Mouse (Mus musculus): ENCODE results near the gene Gm4737. TPM values are rescaled to one million over a fixed set of nuclear protein-coding genes. Genes with fewer than 3 reads are reported as not detected.

Gene Gm4737
- polyA plus RNA-seq, 1 experiment from 2014 or later = 3.2 TPM

DNA sequence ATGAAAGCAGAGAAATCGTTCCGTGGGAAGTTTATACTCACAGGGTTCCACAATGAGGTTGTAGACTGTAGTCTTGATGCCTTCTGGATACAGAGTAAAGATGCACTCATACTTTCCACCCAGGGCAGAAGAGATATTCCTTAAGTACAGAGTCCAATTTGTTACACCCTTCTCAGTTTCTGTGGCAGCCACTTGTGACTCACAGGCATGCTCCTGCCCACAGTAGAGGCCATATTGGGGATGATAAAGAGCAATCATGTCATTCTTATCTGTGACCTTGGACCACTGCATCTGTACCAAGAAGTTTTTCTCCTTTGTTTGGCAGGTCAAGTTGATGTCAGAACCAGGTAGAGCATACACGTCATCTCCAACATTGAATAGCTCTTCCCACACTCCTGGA is 37.2 kb downstream of the Gm4737 start:
- Histone ChIP-seq H3K27me3 (ENCODE audit: insufficient read depth, poor library complexity, severe bottlenecking) (no peaks in the 10 kb centered on the region), H3K4me1 (no peaks in the 10 kb centered on the region), H3K36me3 (no peaks in the 10 kb centered on the region), H3K27ac (no peak overlapping the region), H3K4me3 (no peak overlapping the region), H3K9me3 (no peaks in the 10 kb centered on the region)
- DNase-seq (ENCODE audit: low spot score) = no peak
- WGBS = 81% methylated on average over 3 of the region's 3 CpGs

- no peaks in the 10 kb centered on the region for H3K9me3 ChIP-seq
- H3K4me1 ChIP-seq = no peaks in the 10 kb centered on the region
- no peaks in the 10 kb centered on the region for H3K36me3 ChIP-seq
- no peak overlapping the region for H3K27ac ChIP-seq
- no peak for DNase-seq (ENCODE audit: low spot score)
- H3K27me3 ChIP-seq (ENCODE audit: insufficient read depth, poor library complexity, severe bottlenecking) = no peaks in the 10 kb centered on the region
- no peak overlapping the region for H3K4me3 ChIP-seq
- 51% methylated on average over 2 of the region's 2 CpGs for WGBS
These were observed 40.1 kb downstream of the Gm4737 start for GRCm38 (mm10) chr16:46114727-46115126.

DNA sequence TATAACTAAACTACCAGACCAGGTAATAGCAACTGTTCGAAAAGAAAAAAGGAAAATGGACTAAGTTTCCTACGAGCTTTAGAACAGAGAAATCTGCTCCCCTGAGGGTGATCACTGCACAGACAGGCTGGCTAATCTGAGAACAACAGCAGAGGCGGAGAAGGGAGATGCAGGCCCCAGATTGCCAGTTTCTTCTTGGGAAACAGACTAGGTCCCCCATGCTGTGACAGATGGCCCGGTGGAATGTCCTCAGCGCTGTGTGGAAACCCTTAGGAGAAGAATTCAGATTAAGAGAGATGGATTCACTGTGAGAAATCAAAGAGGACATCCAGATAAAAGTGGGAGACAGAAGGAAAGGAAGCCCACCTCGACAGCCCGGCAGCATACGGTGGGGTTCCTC is 45.3 kb downstream of the Gm4737 start:
- Histone ChIP-seq H3K27ac (no peak overlapping the region), H3K9me3 (no peaks in the 10 kb centered on the region), H3K4me1 (no peaks in the 10 kb centered on the region), H3K4me3 (no peak overlapping the region), H3K27me3 (ENCODE audit: insufficient read depth, poor library complexity, severe bottlenecking) (no peaks in the 10 kb centered on the region), H3K36me3 (no peaks in the 10 kb centered on the region)
- no peak for DNase-seq (ENCODE audit: low spot score)
- 23% methylated on average over 8 of the region's 8 CpGs for WGBS

GRCm38 (mm10) chr16:46107431-46107830 is 47.4 kb downstream of the Gm4737 start:
- H3K36me3 ChIP-seq = no peaks in the 10 kb centered on the region
- 61% methylated on average over 4 of the region's 4 CpGs for WGBS
- DNase-seq (ENCODE audit: low spot score) = no peak
- no peak overlapping the region for H3K4me3 ChIP-seq
- H3K27ac ChIP-seq = no peak overlapping the region
- no peaks in the 10 kb centered on the region for H3K27me3 ChIP-seq (ENCODE audit: insufficient read depth, poor library complexity, severe bottlenecking)
- no peaks in the 10 kb centered on the region for H3K9me3 ChIP-seq
- no peaks in the 10 kb centered on the region for H3K4me1 ChIP-seq

DNA sequence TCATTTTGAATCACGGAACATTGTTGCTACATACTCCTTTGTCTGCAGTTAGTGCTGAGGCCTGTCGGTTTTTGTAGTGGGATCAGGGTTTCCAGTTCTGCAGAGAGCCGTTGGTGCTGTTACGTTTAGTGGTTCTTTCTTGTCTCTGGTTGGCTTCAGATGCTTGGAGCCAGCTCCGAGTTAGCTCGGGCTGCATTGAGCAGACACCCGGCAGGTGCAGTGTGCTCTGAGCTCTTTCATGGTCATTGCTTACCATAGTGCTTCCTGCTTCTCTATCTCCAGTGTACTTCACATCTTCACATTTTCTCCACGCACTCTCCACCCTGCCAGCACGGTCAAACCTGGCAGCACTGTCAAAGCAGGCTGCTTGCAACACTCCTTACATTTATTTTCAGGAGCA is 50.4 kb downstream of the Gm4737 start:
- WGBS = 65% methylated on average over 9 of the region's 9 CpGs
- DNase-seq (ENCODE audit: low spot score) = no peak
- no peaks in the 10 kb centered on the region for H3K27me3 ChIP-seq (ENCODE audit: insufficient read depth, poor library complexity, severe bottlenecking)
- no peak overlapping the region for H3K27ac ChIP-seq
- no peaks in the 10 kb centered on the region for H3K4me1 ChIP-seq
- H3K9me3 ChIP-seq = no peaks in the 10 kb centered on the region
- H3K4me3 ChIP-seq = no peak overlapping the region
- H3K36me3 ChIP-seq = no peaks in the 10 kb centered on the region

Other genes with a start within 250 kb of the Gm4737 start
- gene Phldb2, start 201.5 kb downstream of the Gm4737 start, polyA plus RNA-seq (2016; fragmentation: Nextera tagmentation; extraction: Ambion mirVana) = 42.1 and 45.8 TPM in 2 replicates
- gene Plcxd2, start 144.9 kb downstream of the Gm4737 start, polyA plus RNA-seq (2016; fragmentation: Nextera tagmentation; extraction: Ambion mirVana) = 0.73 and 1.6 TPM in 2 replicates
- not detected in 2 replicates for gene Cd96, start 34.8 kb downstream of the Gm4737 start, polyA plus RNA-seq (2016; fragmentation: Nextera tagmentation; extraction: Ambion mirVana)

Measured in heart, embryonic 10.5 days (tissue).